Mouse (Mus musculus): ENCODE measurements at regions not wholly inside any gene's neighbourhood (a gene's known extent, or its start where the extent isn't known, plus 50 kb on each side); places are given as distances from the start of the nearest gene placed in this dataset.

GRCm38 (mm10) chr3:143722571-143722970, 482.4 kb downstream of the Lmo4 start:
- H3K27ac ChIP-seq, result 0 out of 2 replicates have a peak overlapping the region, but pooled peaks have one; percentile 35
- peaks cover 10% of the 10 kb centered on the region; the same call in 1 of the 2 replicates for H3K4me1 ChIP-seq
- no peak overlapping the region for H3K4me3 ChIP-seq
- no peak overlapping the region for H3K4me2 ChIP-seq
- no peaks in the 10 kb centered on the region for H3K9me3 ChIP-seq
- ATAC-seq (ENCODE audit: insufficient number of reproducible peaks, insufficient read depth, low FRiP score, low TSS enrichment, low read depth), result no peak
- H3K9ac ChIP-seq, result no peak overlapping the region
- H3K27me3 ChIP-seq, result no peaks in the 10 kb centered on the region
- H3K36me3 ChIP-seq, result no peaks in the 10 kb centered on the region
- 58% methylated on average over 2 of the region's 2 CpGs for WGBS

GRCm38 (mm10) chr3:143722082-143722481, 482.9 kb downstream of the Lmo4 start:
- no peaks in the 10 kb centered on the region for H3K9me3 ChIP-seq
- no peak for ATAC-seq (ENCODE audit: insufficient number of reproducible peaks, insufficient read depth, low FRiP score, low TSS enrichment, low read depth)
- no peaks in the 10 kb centered on the region for H3K36me3 ChIP-seq
- H3K4me1 ChIP-seq, result peaks cover 10% of the 10 kb centered on the region; the same call in 1 of the 2 replicates
- no peak overlapping the region for H3K9ac ChIP-seq
- 63% methylated on average over 3 of the region's 3 CpGs for WGBS
- no peak overlapping the region for H3K4me3 ChIP-seq
- no peaks in the 10 kb centered on the region for H3K27me3 ChIP-seq
- no peak overlapping the region for H3K4me2 ChIP-seq
- H3K27ac ChIP-seq, result no peak overlapping the region

- 82% methylated on average over 2 of the region's 2 CpGs for WGBS
- no peak for ATAC-seq (ENCODE audit: insufficient number of reproducible peaks, insufficient read depth, low FRiP score, low TSS enrichment, low read depth)
- Histone ChIP-seq H3K4me3 (no peak overlapping the region), H3K4me2 (no peak overlapping the region), H3K4me1 (peaks cover 4% of the 10 kb centered on the region; the same call in 1 of the 2 replicates), H3K27me3 (no peaks in the 10 kb centered on the region), H3K9ac (no peak overlapping the region), H3K36me3 (no peaks in the 10 kb centered on the region), H3K9me3 (peaks cover 6% of the 10 kb centered on the region; the same call in 1 of the 2 replicates), H3K27ac (no peak overlapping the region)
These were observed 491.8 kb downstream of the Lmo4 start for GRCm38 (mm10) chr3:143713183-143713582.

GRCm38 (mm10) chr3:143710805-143711469, 494.1 kb downstream of the Lmo4 start:
- Histone ChIP-seq H3K27ac (no peak overlapping the region), H3K27me3 (no peaks in the 10 kb centered on the region), H3K9ac (no peak overlapping the region), H3K4me2 (no peak overlapping the region), H3K4me1 (peaks cover 4% of the 10 kb centered on the region; the same call in 1 of the 2 replicates), H3K4me3 (no peak overlapping the region), H3K9me3 (peaks cover 6% of the 10 kb centered on the region; the same call in 1 of the 2 replicates), H3K36me3 (no peaks in the 10 kb centered on the region)
- WGBS, result 41% methylated on average over 16 of the region's 16 CpGs
- ATAC-seq (ENCODE audit: insufficient number of reproducible peaks, insufficient read depth, low FRiP score, low TSS enrichment, low read depth), result no peak

GRCm38 (mm10) chr3:143706679-143707078, 498.3 kb downstream of the Lmo4 start:
- no peaks in the 10 kb centered on the region for H3K9me3 ChIP-seq
- no peak overlapping the region for H3K4me3 ChIP-seq
- H3K27me3 ChIP-seq, result no peaks in the 10 kb centered on the region
- H3K4me2 ChIP-seq, result no peak overlapping the region
- H3K9ac ChIP-seq, result no peak overlapping the region
- peaks cover 4% of the 10 kb centered on the region; the same call in 1 of the 2 replicates for H3K4me1 ChIP-seq
- WGBS, result 89% methylated on average over 1 of the region's 1 CpGs
- no peak overlapping the region for H3K27ac ChIP-seq
- ATAC-seq (ENCODE audit: insufficient number of reproducible peaks, insufficient read depth, low FRiP score, low TSS enrichment, low read depth), result no peak
- no peaks in the 10 kb centered on the region for H3K36me3 ChIP-seq

GRCm38 (mm10) chr3:143694817-143695216, 510.2 kb downstream of the Lmo4 start:
- H3K4me2 ChIP-seq, result no peak overlapping the region
- no peaks in the 10 kb centered on the region for H3K36me3 ChIP-seq
- H3K4me1 ChIP-seq, result no peaks in the 10 kb centered on the region
- H3K27me3 ChIP-seq, result no peaks in the 10 kb centered on the region
- H3K9ac ChIP-seq, result no peak overlapping the region
- 94% methylated on average over 3 of the region's 3 CpGs for WGBS
- ATAC-seq (ENCODE audit: insufficient number of reproducible peaks, insufficient read depth, low FRiP score, low TSS enrichment, low read depth), result no peak
- H3K4me3 ChIP-seq, result no peak overlapping the region
- no peaks in the 10 kb centered on the region for H3K9me3 ChIP-seq
- no peak overlapping the region for H3K27ac ChIP-seq

GRCm38 (mm10) chr3:143685742-143686141, 519.3 kb downstream of the Lmo4 start:
- Histone ChIP-seq H3K27me3 (no peaks in the 10 kb centered on the region), H3K4me1 (no peaks in the 10 kb centered on the region)
- WGBS, result 78% methylated on average over 2 of the region's 2 CpGs

GRCm38 (mm10) chr3:143678186-143678585, 526.8 kb downstream of the Lmo4 start:
- Histone ChIP-seq H3K9me3 (no peaks in the 10 kb centered on the region), H3K4me3 (no peak overlapping the region), H3K36me3 (no peaks in the 10 kb centered on the region), H3K27ac (no peak overlapping the region), H3K4me2 (no peak overlapping the region), H3K4me1 (no peaks in the 10 kb centered on the region), H3K27me3 (no peaks in the 10 kb centered on the region), H3K9ac (no peak overlapping the region)
- 87% methylated on average over 3 of the region's 3 CpGs for WGBS
- no peak for ATAC-seq (ENCODE audit: insufficient number of reproducible peaks, insufficient read depth, low FRiP score, low TSS enrichment, low read depth)

More at GRCm38 (mm10) chr3:143685742-143686141, 519.3 kb downstream of the Lmo4 start:
- Histone ChIP-seq H3K4me3 (no peak overlapping the region), H3K36me3 (no peaks in the 10 kb centered on the region), H3K9ac (no peak overlapping the region), H3K27ac (no peak overlapping the region), H3K9me3 (no peaks in the 10 kb centered on the region), H3K4me2 (no peak overlapping the region)
- ATAC-seq (ENCODE audit: insufficient number of reproducible peaks, insufficient read depth, low FRiP score, low TSS enrichment, low read depth), result no peak

- H3K27ac ChIP-seq, result no peak overlapping the region
- H3K9me3 ChIP-seq, result no peaks in the 10 kb centered on the region
- no peak overlapping the region for H3K4me2 ChIP-seq
- no peak overlapping the region for H3K9ac ChIP-seq
- ATAC-seq (ENCODE audit: insufficient number of reproducible peaks, insufficient read depth, low FRiP score, low TSS enrichment, low read depth), result no peak
- no peaks in the 10 kb centered on the region for H3K4me1 ChIP-seq
- no peaks in the 10 kb centered on the region for H3K36me3 ChIP-seq
- H3K4me3 ChIP-seq, result no peak overlapping the region
- H3K27me3 ChIP-seq, result no peaks in the 10 kb centered on the region
- WGBS, result 78% methylated on average over 3 of the region's 3 CpGs
These were observed 530.2 kb downstream of the Lmo4 start for GRCm38 (mm10) chr3:143674855-143675254.

- Histone ChIP-seq H3K36me3 (no peaks in the 10 kb centered on the region), H3K4me2 (no peak overlapping the region), H3K27ac (no peak overlapping the region), H3K27me3 (no peaks in the 10 kb centered on the region), H3K9ac (no peak overlapping the region), H3K4me3 (no peak overlapping the region), H3K9me3 (no peaks in the 10 kb centered on the region), H3K4me1 (no peaks in the 10 kb centered on the region)
- 87% methylated on average over 7 of the region's 7 CpGs for WGBS
- no peak for ATAC-seq (ENCODE audit: insufficient number of reproducible peaks, insufficient read depth, low FRiP score, low TSS enrichment, low read depth)
These were observed 530.6 kb downstream of the Lmo4 start for GRCm38 (mm10) chr3:143674446-143674845.

GRCm38 (mm10) chr3:143662041-143662685, 542.9 kb downstream of the Lmo4 start:
- ATAC-seq (ENCODE audit: insufficient number of reproducible peaks, insufficient read depth, low FRiP score, low TSS enrichment, low read depth), result no peak
- 83% methylated on average over 5 of the region's 5 CpGs for WGBS
- no peaks in the 10 kb centered on the region for H3K4me1 ChIP-seq
- no peak overlapping the region for H3K4me3 ChIP-seq
- H3K9ac ChIP-seq, result no peak overlapping the region
- no peak overlapping the region for H3K4me2 ChIP-seq
- no peaks in the 10 kb centered on the region for H3K9me3 ChIP-seq
- H3K27me3 ChIP-seq, result no peaks in the 10 kb centered on the region
- H3K36me3 ChIP-seq, result no peaks in the 10 kb centered on the region
- no peak overlapping the region for H3K27ac ChIP-seq

GRCm38 (mm10) chr3:143659421-143659978, 545.5 kb downstream of the Lmo4 start:
- Histone ChIP-seq H3K36me3 (no peaks in the 10 kb centered on the region), H3K27me3 (no peaks in the 10 kb centered on the region), H3K4me1 (no peaks in the 10 kb centered on the region), H3K9ac (no peak overlapping the region), H3K9me3 (no peaks in the 10 kb centered on the region), H3K27ac (no peak overlapping the region), H3K4me2 (no peak overlapping the region), H3K4me3 (no peak overlapping the region)
- 61% methylated on average over 8 of the region's 8 CpGs for WGBS
- no peak for ATAC-seq (ENCODE audit: insufficient number of reproducible peaks, insufficient read depth, low FRiP score, low TSS enrichment, low read depth)

Measured in embryonic facial prominence, embryonic 13.5 days (tissue).